Mouse (Mus musculus) midbrain, embryonic 11.5 days (tissue): ENCODE measurements at regions not wholly inside any gene's neighbourhood (a gene's known extent, or its start where the extent isn't known, plus 50 kb on each side); places are given as distances from the start of the nearest gene placed in this dataset.

Experiments used
- ATAC-seq: fragments of 200-750 bp; cut with Nextera tagmentation; 2 replicates; pipeline ENCODE4 v1.8.0; 2017; ENCODE audit warnings: moderate TSS enrichment, moderate library complexity; ENCODE audit not compliant: low FRiP score
- DNase-seq: peaks from one replicate; pipeline ENCODE4 v3.0.0; 2015; ENCODE audit warnings: low spot score; ENCODE audit errors: missing footprints
- H3K27ac ChIP-seq: fragments of 300-500 bp; sonication (generic); 2 replicates; pipeline ENCODE4 v1.5.1; 2014; ENCODE audit warnings: low read depth, low read length
- H3K27me3 ChIP-seq: fragments of 300-500 bp; sonication (generic); 2 replicates; pipeline ENCODE4 v1.6.1; 2014; ENCODE audit warnings: mild to moderate bottlenecking, low read length, moderate library complexity, mixed read lengths; ENCODE audit not compliant: control insufficient read depth, insufficient read depth
- H3K36me3 ChIP-seq: fragments of 300-500 bp; sonication (generic); 2 replicates; pipeline ENCODE4 v1.6.1; 2014; ENCODE audit warnings: mild to moderate bottlenecking, low read length, moderate library complexity, mixed read lengths; ENCODE audit not compliant: control insufficient read depth, insufficient read depth
- H3K4me1 ChIP-seq: fragments of 300-500 bp; sonication (generic); 2 replicates; pipeline ENCODE4 v1.6.1; 2014; ENCODE audit warnings: low read length; ENCODE audit not compliant: control insufficient read depth, insufficient read depth
- H3K4me2 ChIP-seq: fragments of 300-500 bp; sonication (generic); 2 replicates; pipeline ENCODE4 v1.6.1; 2014; ENCODE audit warnings: mild to moderate bottlenecking, moderate library complexity
- H3K4me3 ChIP-seq: fragments of 300-500 bp; sonication (generic); 2 replicates; pipeline ENCODE4 v1.5.1; 2014; ENCODE audit warnings: low read depth, low read length
- H3K9ac ChIP-seq: fragments of 300-500 bp; sonication (generic); 2 replicates; pipeline ENCODE4 v1.6.1; 2014; ENCODE audit warnings: low read length
- H3K9me3 ChIP-seq: fragments of 300-500 bp; sonication (generic); 2 replicates; pipeline ENCODE4 v1.6.1; 2016; ENCODE audit warnings: low read length; ENCODE audit not compliant: control insufficient read depth
- WGBS: fragments of 180-500 bp; shearing (Covaris S2); extraction: QIAGEN DNeasy Blood & Tissue Kit; methylation state at CpG from one replicate; pipeline ENCODE4 v1.1.7; 2014; 5-methylcytosine and 5-hydroxymethylcytosine counted together

GRCm38 (mm10) chr15:56046679-56047532, 1430.5 kb downstream of the Slc22a22 start:
- Histone ChIP-seq H3K4me3 (peak overlapping the region; percentile 9; the same call in 1 of the 2 replicates), H3K9ac (peak overlapping the region; percentile 31; the same call in 1 of the 2 replicates), H3K27me3 (no peaks in the 10 kb centered on the region), H3K9me3 (no peaks in the 10 kb centered on the region), H3K36me3 (no peaks in the 10 kb centered on the region), H3K27ac (no peak overlapping the region), H3K4me2 (peak overlapping the region; percentile 42; the same call in 1 of the 2 replicates), H3K4me1 (no peaks in the 10 kb centered on the region)
- DNase-seq: peak; percentile 95
- ATAC-seq: peak; percentile 91
- 35% methylated on average over 16 of the region's 16 CpGs for WGBS

GRCm38 (mm10) chr15:56045510-56046245, 1431.7 kb downstream of the Slc22a22 start:
- WGBS: 88% methylated on average over 10 of the region's 10 CpGs
- no peaks in the 10 kb centered on the region for H3K27me3 ChIP-seq
- no peak for ATAC-seq
- H3K4me1 ChIP-seq: no peaks in the 10 kb centered on the region
- no peak overlapping the region for H3K27ac ChIP-seq
- no peaks in the 10 kb centered on the region for H3K9me3 ChIP-seq
- H3K4me2 ChIP-seq: no peak overlapping the region
- no peak overlapping the region for H3K9ac ChIP-seq
- H3K4me3 ChIP-seq: no peak overlapping the region
- no peaks in the 10 kb centered on the region for H3K36me3 ChIP-seq
- DNase-seq: peak; percentile 23

- WGBS: 76% methylated on average over 4 of the region's 4 CpGs
- no peak overlapping the region for H3K27ac ChIP-seq
- ATAC-seq (no peak), DNase-seq (no peak)
- H3K9ac ChIP-seq: no peak overlapping the region
- no peaks in the 10 kb centered on the region for H3K9me3 ChIP-seq
- no peaks in the 10 kb centered on the region for H3K4me1 ChIP-seq
- no peak overlapping the region for H3K4me3 ChIP-seq
- no peak overlapping the region for H3K4me2 ChIP-seq
- H3K27me3 ChIP-seq: no peaks in the 10 kb centered on the region
- no peaks in the 10 kb centered on the region for H3K36me3 ChIP-seq
Measured at GRCm38 (mm10) chr15:56043282-56043681, 1434.1 kb downstream of the Slc22a22 start.

- H3K4me2 ChIP-seq: no peak overlapping the region
- ATAC-seq (no peak), DNase-seq (no peak)
- no peak overlapping the region for H3K27ac ChIP-seq
- no peaks in the 10 kb centered on the region for H3K36me3 ChIP-seq
- H3K4me1 ChIP-seq: no peaks in the 10 kb centered on the region
- H3K27me3 ChIP-seq: no peaks in the 10 kb centered on the region
- H3K9ac ChIP-seq: no peak overlapping the region
- no peak overlapping the region for H3K4me3 ChIP-seq
- peaks cover 3% of the 10 kb centered on the region; the same call in 1 of the 2 replicates for H3K9me3 ChIP-seq
Measured at GRCm38 (mm10) chr15:56042449-56042848, 1435.0 kb downstream of the Slc22a22 start.

GRCm38 (mm10) chr15:56030007-56030406, 1447.4 kb downstream of the Slc22a22 start:
- Histone ChIP-seq H3K27me3 (no peaks in the 10 kb centered on the region), H3K36me3 (no peaks in the 10 kb centered on the region), H3K9me3 (peaks cover 4% of the 10 kb centered on the region; the same call in 1 of the 2 replicates), H3K4me2 (no peak overlapping the region), H3K27ac (no peak overlapping the region), H3K4me3 (no peak overlapping the region), H3K4me1 (no peaks in the 10 kb centered on the region), H3K9ac (no peak overlapping the region)
- WGBS: 86% methylated on average over 2 of the region's 2 CpGs
- no peak for ATAC-seq
- DNase-seq: no peak

GRCm38 (mm10) chr15:56027197-56027818, 1450.1 kb downstream of the Slc22a22 start:
- no peak for DNase-seq
- ATAC-seq: no peak
- WGBS: 28% methylated on average over 5 of the region's 5 CpGs
- no peak overlapping the region for H3K9ac ChIP-seq
- no peaks in the 10 kb centered on the region for H3K4me1 ChIP-seq
- no peak overlapping the region for H3K4me3 ChIP-seq
- H3K9me3 ChIP-seq: no peaks in the 10 kb centered on the region
- H3K4me2 ChIP-seq: no peak overlapping the region
- no peaks in the 10 kb centered on the region for H3K27me3 ChIP-seq
- no peak overlapping the region for H3K27ac ChIP-seq
- H3K36me3 ChIP-seq: no peaks in the 10 kb centered on the region

GRCm38 (mm10) chr15:56024705-56025104, 1452.7 kb downstream of the Slc22a22 start:
- ATAC-seq: no peak
- 83% methylated on average over 1 of the region's 1 CpGs for WGBS

GRCm38 (mm10) chr15:56023862-56024484, 1453.5 kb downstream of the Slc22a22 start:
- Histone ChIP-seq H3K27me3 (no peaks in the 10 kb centered on the region), H3K9me3 (no peaks in the 10 kb centered on the region), H3K27ac (no peak overlapping the region), H3K4me2 (no peak overlapping the region), H3K9ac (no peak overlapping the region), H3K36me3 (no peaks in the 10 kb centered on the region), H3K4me3 (no peak overlapping the region), H3K4me1 (no peaks in the 10 kb centered on the region)
- no peak for DNase-seq
- ATAC-seq: no peak
- WGBS: 92% methylated on average over 5 of the region's 5 CpGs

More at GRCm38 (mm10) chr15:56024705-56025104, 1452.7 kb downstream of the Slc22a22 start:
- no peaks in the 10 kb centered on the region for H3K4me1 ChIP-seq
- no peak for DNase-seq
- no peaks in the 10 kb centered on the region for H3K36me3 ChIP-seq
- H3K4me2 ChIP-seq: no peak overlapping the region
- no peaks in the 10 kb centered on the region for H3K9me3 ChIP-seq
- no peak overlapping the region for H3K27ac ChIP-seq
- H3K4me3 ChIP-seq: no peak overlapping the region
- H3K27me3 ChIP-seq: no peaks in the 10 kb centered on the region
- H3K9ac ChIP-seq: no peak overlapping the region
